Mouse (Mus musculus): ENCODE measurements around the gene Scgb1b7. TPM values are rescaled to one million over a fixed set of nuclear protein-coding genes. Genes with fewer than 3 reads are reported as not detected.
"Not testable (repeated sequence)": the region's sequence is repeated elsewhere in the genome, so short reads cannot be mapped to it uniquely, and the experiment has no call there.

Gene Scgb1b7
- total RNA-seq (2021) = not detected
- long read RNA-seq = 0 reads

DNA sequence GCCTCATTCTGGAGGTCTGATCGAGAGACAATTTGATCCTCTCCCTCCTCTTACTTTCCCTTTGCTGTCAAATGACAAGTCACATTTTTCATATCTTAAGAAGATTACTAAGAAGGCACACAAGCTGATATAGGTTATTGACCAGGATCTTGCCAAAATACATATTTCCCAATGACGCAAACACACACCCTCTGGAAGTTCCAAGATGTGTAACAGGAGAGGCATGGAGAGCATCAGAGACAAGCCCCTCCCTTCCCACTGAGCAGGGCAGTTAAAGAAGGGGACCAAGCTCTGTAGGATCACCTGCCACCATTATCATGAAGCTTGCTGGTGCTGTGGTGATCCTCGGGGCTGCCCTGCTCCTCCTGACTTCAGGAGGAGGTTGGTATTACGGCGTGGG lies at the start of gene Scgb1b7:
Gene Scgb1b7, plus strand, starts transcription at position 301 of the 400 bp plus-strand sequence.
- DNase-seq (ENCODE audit: low spot score in 2 of 2) = not testable (repeated sequence)

DNA sequence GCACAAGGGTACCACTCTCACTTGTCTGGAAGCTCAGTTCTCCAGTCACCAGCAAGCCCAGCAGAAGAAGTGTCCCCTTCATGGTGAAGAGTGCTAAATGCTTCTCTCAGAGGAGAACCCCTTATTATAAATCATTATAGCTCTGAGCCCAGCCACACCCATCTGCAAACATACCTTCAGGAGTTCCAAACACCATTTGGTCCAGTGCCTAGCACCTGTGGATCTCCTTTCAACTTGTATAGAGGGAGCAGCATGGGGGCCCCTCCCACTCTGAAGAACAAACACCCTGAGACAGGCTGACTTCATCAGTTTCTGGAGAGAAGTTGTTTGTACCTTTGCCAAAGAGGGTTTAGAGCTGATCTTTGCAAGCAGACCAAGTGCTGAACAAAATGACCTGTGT lies 6.8 kb upstream of the Scgb1b7 start, which contains the start of gene Scgb2b7:
Gene Scgb2b7, minus strand, starts transcription at position 101 of the 400 bp plus-strand sequence.
- not testable (repeated sequence) for DNase-seq (ENCODE audit: low spot score in 2 of 2)

Other genes with a start within 250 kb of the Scgb1b7 start
- not detected for gene Scgb2b7, start 6.9 kb upstream of the Scgb1b7 start, total RNA-seq (2021)

All from layer of hippocampus, postnatal 10 days (tissue).